Mouse (Mus musculus): ENCODE measurements at regions not wholly inside any gene's neighbourhood (a gene's known extent, or its start where the extent isn't known, plus 50 kb on each side); places are given as distances from the start of the nearest gene placed in this dataset.
A peak's percentile ranks its signal among the peaks of the same experiment; 100 is the strongest.

DNA sequence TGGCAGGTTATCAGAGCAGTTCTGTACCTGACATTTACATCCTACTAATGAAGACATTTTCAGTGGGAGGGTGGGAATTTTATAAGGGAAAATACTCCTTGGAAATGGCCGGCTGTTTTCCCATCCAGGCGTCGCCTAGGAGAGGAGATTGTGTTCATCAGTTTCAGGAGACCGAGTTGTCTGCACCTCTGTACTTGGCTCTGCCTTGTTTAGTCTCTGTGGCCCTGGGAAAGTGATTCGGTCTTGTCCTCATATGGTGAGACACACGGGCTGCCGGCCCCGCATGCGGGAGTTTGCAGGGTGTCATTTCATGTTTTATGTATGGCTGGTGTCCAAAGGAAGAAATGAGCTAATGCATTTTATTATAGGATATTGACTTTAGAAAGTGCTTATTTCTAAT lies 287.9 kb downstream of the Cd109 start:
- no peak for DNase-seq (ENCODE audit: low read depth, low spot score)

DNA sequence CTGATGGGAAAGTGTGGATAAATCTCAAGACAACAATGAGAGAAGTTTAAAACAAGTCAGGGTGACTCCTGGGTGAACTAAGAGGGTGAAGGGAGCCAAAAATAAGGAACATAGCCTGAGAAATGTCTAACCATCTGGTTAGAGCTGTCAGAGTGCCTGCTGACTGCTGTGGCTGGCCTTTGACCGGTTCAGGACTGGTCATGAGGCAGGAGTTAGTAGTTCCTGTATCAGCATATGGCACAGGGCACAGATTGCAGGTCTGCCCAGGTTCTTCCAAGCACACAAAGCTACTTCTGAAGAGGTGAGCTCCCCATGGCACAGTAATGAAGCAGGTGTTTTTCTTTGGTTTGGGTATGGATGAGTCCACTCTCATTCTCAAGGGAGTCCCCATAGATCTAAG lies 302.0 kb downstream of the Cd109 start:
- no peak for DNase-seq (ENCODE audit: low read depth, low spot score)

DNA sequence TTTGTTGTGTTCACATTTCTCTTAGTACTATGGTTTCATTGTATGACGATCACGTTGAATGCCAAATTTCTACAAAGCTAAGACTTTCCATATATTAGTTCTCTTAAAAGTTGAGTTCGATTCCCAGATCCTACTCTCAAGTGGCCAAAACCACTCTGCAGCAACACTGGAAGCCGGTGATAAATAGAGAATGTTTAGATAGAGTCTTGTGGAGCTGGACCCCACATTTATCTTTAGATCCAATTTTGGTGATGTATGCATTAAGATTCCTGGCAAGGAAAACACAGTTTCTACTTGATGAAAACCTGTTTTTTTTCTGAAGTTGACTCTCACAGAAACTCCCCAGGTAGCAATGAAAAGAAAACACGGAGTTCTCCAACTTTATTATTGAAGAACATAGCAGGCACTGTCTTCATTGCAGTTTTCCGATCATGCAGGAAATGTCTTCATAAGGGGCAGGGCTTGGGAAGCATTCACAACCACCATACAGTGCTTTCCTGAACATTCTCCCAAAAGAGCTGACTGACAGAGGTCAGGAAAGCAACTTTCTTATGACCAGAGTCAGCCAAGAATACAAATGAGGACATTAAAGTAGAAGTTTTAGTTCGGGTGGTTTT lies 310.7 kb downstream of the Cd109 start:
- DNase-seq (ENCODE audit: low read depth, low spot score) = no peak

DNA sequence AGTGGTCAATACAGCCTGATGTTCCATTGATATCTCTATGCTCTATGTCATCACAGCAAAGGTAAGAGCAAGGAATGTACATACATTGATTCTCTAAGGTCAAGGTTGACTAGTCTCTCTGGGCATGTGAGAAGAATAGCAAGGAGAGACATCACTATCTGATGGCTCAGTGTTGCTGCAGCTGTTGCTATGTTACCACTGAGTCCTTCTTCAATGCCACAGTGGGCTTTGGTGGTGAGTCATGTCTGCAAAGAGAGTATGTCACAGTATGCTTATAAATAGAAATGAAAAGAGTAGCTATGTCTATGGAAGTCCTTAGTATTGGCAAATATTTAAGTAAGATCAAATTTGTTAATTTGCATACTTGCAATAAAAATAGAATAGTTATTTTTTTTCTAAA lies 326.3 kb downstream of the Cd109 start:
- DNase-seq (ENCODE audit: low read depth, low spot score) = no peak

DNA sequence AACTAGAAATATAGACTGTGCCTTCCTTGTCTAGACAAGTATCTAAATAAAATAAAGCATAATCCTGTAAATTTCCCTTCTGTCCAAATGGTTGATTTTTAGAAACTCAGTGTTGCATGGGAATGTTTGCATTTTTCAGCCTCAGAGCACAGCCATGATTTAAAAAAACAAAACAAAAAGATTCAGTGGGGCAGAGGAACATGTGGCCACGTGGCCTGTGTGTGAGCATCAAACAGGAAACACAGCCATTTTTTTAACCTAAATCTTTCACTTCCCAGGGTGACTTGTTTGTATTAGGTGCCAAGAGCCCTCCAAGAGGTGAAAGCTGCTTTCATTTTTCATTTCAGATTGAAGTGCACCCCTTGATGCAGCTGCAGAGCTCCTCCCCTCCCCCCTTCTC lies 349.5 kb downstream of the Cd109 start:
- DNase-seq (ENCODE audit: low read depth, low spot score) = no peak

DNA sequence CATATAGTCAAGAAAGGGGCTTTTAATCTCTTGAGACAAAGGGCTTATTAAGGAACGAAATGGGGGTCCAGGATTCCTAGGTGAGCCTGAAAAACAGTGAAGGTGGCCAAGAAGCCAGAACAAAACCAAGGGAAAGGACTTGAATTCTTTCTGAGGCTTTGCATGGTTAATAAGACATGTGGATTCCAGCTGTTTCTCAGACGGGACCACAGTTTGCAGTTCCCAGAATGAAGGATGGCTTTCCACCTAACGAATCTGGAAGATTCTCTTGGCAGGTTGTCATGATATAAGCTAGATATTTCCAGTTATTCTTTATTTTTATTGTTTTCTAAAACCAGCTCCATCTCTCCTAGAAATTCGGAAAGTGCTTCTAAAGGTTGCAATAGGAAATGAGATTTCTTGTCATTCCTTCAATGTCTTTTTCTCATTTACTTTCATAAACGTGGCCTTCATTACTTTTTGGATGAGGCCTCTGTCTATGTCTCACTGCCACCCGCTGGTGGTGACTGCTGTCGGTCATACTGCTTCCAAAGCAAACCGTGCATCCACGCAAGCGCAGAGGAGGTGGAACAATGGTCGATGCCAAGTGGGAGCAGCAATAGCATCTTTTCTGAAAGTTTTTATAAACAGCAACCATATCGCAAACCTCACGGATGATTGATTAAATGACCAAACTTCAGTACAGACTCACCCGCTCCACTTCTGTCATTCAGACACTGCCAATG lies 350.0 kb downstream of the Cd109 start:
- no peak for DNase-seq (ENCODE audit: low read depth, low spot score)

DNA sequence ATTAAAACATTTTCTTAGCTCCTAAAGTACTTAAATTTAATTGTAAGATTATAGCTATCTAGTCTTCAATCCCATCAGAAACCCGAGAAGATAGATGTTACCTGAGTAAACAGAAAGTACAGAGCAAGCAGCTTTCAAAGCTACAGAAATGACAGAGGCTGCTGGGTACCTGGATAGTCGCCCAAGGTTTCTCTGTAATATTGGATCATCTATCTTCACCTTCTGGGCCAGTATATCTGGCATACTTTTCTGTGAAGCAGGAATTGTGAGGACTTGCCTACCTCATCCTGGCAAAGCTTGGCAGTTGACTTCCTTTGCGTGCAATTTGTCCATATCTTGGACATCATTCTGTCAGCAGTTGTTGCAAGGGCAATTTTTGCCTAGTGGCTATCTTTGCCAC lies 356.4 kb downstream of the Cd109 start:
- no peak for DNase-seq (ENCODE audit: low read depth, low spot score)

DNA sequence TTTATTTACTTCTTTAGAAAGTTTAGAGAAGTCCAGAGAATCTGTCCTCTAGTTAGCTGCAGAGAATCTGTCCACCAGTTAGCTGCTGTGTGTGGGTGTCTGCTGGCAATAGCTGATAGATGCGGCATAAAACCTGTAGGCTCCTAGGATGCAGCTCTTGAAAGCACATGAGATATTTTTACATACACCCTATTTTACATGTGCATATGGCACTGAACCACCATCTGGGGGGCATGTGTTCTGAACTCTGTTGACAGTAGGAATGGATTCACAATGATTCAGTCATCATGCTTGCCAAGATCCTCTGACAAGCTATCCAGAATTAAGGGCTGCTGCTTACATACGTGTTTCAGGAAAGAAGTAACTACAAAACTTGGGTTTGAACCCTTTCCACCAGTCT lies 368.4 kb downstream of the Cd109 start:
- no peak for DNase-seq (ENCODE audit: low read depth, low spot score)

DNA sequence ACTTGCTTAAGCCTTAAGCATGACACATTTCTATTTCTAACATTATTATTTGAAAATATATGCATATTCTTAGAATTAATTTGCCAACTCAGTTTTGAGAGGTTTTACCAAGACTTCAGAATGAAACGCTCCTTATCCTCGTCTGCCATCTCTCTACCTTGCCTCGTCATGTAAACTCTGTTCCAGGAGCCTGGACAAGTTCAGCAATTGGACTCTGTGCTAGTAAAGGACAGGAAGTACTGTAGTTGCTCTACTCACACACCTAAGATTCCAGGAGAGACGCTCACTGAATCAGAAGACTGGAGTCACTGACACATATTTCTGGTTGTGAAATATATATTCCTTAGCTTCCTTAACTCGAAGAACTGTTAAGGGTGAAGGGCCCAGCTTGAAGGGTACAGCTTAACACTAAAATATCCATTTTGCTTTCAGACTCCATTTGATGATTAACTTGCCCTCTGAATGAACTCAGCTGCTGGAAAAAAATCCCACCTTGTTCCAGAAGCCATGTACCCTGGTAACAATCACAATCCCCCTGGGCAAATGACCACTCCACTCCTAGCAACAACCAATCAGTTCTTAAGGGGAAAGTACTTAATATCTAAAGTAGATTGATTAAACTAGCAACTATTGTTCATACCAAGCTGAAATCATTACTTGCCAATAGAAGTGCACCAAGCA lies 370.0 kb downstream of the Cd109 start:
- DNase-seq (ENCODE audit: low read depth, low spot score) = no peak

DNA sequence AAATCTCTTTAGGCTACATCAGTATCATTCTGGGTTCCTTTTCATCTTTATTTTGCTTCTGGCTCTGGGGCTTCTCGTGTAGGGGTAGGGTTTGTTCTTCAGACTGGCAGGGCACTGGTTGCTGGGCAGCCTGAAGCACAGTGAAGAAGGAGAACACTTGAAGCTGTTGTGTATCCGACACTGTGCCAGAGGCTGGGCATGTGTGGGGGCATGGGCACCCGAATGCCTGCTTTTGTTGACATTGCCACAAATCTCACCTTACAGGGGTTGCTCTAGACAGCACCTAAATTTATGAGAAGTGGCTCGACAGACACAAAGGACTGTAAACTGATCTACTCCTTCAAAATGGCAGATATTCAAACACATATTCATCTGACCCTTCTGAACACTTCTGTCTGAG lies 376.0 kb downstream of the Cd109 start:
- no peak for DNase-seq (ENCODE audit: low read depth, low spot score)

DNA sequence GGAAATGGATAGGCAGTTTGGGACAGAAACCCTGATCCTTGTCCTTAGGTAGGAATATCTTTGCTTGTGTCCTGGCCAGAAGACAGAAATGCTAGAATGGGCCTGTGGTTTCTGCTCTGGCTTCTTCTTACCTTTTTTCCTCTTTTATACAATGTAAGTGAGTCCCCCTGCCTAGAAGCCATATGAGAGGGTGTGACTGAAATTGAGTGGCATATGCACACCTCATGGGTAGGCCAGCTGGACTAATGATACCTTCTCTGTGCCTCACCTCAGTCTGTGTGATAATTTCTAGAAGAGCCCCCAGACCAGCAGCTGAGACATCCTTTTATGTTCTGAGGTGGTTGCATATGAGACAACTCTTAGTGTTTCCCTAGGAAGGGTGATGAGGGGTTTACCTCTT lies 385.7 kb downstream of the Cd109 start:
- DNase-seq (ENCODE audit: low read depth, low spot score) = no peak

DNA sequence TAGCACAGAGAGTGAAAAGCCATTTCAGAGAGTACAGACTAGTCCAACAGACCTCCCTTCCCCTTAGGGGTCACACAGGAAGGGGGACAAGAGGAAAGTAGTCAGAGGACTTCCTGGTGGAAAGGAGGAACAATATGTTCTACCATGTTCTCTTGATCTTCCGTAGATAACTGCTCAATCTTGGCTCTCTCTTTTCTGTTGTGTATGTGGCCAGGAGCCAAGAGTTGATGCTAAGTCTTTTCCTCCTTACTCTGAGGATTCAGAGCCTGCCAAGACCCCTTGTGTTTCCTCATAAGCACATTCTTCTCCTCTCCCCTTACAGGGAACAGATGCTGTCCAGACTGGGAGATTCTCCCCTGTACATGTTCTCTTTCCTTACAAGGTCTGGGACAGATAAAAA lies 386.6 kb downstream of the Cd109 start:
- no peak for DNase-seq (ENCODE audit: low read depth, low spot score)

DNA sequence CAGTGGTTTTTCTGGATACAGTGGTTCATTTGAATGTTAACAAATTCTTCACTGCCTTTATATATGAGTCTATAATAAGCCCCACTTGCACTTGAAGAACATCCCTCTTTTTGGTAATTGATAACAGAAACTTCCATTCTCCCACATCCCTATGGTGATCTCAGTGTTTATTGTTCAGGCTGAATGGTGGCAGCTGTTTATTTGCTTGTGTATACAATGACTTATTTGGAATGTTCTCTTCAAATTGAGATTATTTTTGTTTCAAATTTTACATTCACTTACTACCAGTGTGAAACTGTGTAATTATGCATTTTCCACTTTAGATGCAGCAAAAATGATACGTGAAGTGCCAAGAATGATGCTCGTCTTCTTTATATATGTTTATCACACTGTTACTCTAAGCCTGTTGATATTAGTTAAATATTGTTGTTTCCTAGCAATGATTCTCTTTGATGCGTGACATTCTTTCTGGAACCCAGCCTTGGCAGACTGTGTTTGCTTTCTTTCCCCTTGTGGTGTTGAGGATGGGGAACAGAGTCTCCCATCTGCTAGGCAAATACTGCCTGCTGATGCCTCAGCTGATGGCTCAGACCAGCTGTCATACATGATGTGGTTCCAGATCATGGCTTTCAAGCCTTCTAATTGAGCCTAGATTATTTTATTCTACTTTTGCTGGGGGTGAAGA lies 389.1 kb downstream of the Cd109 start:
- no peak for DNase-seq (ENCODE audit: low read depth, low spot score)

DNA sequence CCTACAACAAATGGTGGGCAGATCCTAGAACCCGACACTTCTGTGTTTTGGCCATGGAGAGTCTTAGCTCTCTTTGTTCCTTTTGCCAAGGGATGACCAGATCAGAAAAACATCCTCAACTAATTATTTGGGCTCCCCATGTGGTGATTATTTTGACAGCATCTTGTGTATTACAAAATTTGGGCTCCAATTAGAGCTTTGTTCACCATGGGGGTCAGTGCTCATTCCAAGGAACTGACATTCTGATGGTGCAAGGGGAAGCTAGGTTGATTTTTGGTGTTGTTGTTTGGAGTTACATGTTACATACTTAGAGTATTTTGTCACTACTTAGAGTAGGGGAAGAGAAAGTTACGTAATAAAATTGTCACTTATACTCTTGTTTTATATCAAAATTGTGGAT lies 406.9 kb downstream of the Cd109 start:
- no peak for DNase-seq (ENCODE audit: low read depth, low spot score)

DNA sequence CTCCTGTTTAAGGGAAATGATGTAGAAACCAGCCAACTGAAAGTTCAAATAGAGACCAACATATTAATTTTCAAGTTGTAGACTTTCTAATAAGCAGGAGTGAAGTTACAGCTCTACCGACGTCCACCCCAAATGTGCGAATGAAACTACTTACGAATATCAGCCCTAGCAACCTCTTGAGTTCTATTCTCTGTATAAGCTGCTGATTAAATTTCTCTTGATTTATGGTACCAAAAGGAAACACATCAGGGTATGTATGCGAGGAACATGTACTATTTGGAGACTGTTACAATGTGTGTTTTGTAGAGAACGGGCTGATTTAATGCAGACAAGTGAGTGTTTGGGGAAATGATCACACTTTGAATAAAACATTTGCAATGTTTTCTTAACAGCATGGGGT lies 412.9 kb downstream of the Cd109 start:
- DNase-seq (ENCODE audit: low read depth, low spot score) = no peak

DNA sequence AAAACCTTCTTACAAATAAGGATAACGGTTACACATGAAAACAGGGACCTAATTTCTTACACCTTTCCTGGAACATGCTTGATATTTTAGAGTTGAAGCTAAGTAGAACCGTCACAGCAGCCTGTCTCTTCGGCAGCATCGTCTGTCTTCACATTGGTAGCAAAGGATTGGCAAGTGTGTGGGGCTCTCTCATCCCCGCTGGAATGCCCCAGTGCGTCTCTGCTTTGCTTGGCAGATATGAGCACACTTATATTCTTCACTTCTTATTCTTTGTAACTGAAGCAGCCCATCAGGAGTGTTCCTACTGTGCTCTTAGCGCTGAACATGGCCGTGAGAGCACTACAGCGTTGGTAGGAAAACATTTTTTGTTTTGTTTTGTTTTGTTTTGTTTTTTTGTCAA lies 414.1 kb downstream of the Cd109 start:
- DNase-seq (ENCODE audit: low read depth, low spot score) = no peak

DNA sequence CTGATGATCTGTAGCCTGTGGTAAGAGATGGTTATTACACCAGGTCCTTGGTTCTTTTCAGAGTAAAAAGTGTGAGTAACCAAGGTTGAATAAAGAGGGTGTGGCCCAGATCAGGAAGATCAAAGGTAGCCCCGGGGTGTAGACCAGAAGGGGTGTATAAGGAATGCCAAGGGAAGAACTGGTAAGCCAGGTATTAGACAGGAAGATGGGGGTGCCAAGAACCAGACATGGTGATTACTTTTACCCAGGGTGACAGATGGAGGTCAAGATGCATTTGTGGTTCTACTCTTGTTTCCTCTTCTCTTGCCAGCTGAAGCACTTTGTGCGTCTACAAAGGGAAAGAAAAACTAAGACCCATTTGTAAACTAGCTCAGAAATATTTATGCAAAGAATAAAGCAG lies 420.3 kb downstream of the Cd109 start:
- DNase-seq (ENCODE audit: low read depth, low spot score) = no peak

DNA sequence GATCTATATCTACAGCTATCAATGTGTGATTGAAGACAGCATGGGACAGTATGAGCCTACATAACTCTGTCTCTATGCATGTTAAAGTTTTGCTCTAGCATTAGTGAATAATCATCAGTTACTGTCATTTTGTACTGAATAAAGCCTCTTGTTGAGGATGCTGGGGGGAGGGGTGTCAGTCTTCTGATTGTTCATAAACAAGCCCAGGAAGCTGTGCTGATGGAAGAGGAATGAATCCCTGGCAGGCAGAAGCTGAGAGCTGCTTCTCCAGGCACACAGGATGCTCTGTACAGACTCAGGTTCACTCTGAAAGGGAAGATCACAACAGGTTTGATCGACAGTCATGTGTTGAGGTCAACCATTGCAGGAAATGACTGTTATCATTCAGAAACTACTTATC lies 421.7 kb downstream of the Cd109 start:
- no peak for DNase-seq (ENCODE audit: low read depth, low spot score)

DNA sequence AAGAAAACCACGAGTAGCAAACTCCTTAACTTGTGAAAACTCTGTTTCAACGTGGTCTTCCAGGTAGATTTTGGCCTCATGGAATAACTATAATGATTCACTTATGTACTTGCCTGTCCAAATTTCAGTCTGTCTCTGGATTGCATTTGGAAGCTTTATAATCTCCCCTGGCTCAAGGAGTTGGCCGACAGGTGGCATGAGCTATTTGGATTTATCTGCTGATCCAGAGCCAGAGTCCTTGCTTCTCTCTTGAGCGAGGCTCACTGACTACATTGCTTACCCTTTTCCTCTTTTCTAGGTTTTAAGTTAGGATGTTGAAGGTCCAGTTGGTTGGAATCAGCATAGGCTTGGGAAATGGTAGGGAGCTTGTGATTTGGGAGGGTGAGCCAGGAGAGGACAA lies 423.6 kb downstream of the Cd109 start:
- DNase-seq (ENCODE audit: low read depth, low spot score) = no peak

DNA sequence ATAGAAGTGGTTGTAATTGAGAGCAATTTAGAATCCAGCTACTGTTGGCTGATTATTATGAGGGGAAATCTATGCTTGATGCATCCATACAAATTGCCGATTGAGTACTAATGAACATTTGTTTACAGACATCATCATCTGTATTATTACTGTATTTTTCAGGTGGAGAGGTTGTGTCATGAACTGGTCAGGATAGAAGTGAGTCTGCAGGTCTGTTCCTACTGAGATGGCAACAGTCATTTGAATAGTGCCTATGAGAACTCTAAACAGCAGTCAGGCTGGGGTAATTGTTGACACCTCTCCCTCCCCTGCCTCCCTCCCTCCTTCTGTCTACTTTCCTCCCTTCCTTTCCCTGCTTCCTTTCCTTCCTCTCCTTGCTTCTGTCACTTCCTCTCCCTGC lies 429.0 kb downstream of the Cd109 start:
- DNase-seq (ENCODE audit: low read depth, low spot score) = no peak

DNA sequence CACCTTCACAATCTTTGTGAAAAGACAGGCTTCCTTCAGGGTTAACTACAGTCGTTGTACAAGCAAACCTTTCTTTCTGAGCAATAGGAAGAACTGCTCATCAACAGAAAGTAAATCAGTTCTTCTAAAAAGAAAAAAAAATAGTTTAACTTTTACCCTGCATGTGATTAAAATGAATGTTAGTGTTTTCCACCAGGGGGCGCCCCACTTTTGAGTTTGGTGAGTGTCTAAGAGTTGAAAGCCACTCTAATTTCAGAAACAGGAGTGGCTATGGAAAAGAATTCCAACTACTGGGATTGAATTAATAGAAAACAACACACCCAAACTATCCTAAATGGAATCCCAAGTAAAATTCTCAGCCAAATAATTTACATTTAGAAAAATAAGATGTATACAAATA lies 430.0 kb downstream of the Cd109 start:
- DNase-seq (ENCODE audit: low read depth, low spot score) = no peak

DNA sequence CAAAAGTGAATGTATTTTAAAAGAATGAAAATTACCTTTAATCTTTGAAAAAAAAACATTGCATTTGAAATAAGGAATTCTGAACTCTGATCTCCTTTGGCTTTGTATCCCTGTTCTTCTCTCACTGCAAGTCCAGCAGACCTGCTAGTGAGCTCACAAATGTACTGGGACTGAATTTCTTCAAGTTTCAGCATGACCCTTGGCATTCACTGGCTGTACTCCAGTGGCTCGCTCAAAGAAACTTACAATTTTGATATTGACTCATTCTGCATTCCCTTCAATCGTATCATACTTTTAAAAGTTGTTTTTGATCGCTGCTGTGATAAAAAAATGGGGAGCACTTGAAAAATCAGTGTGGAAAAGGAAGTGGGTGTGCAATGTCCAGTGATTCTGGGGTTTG lies 456.6 kb downstream of the Cd109 start:
- DNase-seq (ENCODE audit: low read depth, low spot score) = no peak

DNA sequence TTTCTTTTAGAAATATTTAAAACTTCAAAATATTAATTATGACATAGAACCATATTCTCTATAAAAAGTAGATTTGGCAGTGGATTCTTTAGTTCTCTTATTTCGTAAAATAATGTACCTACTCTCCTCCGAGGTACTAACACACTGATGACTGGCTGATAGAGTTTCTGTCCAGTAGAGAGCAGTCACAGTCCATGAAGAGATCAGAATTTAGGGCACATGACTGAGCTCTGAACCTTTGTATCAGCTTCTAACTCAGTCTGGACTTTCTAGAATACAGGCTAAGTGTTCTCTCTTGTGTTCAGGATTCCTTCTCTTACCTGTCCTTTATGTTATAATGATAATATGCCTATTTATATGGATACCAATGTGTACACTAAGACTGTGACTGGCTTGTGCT lies 494.3 kb downstream of the Cd109 start:
- peak; percentile 4 for DNase-seq (ENCODE audit: low read depth, low spot score)

Measured in skeletal muscle tissue, adult 2 months (tissue).